Mouse (Mus musculus) limb, embryonic 14.5 days (tissue): ENCODE data around the gene Wdr54. TPM values are rescaled to one million over a fixed set of nuclear protein-coding genes. Genes with fewer than 3 reads are reported as not detected.

Experiments used
- ATAC-seq: fragments of 200-750 bp; cut with Nextera tagmentation; 2 replicates; pipeline ENCODE4 v1.8.0; 2017; ENCODE audit warnings: low read depth, moderate number of reproducible peaks, moderate TSS enrichment; ENCODE audit not compliant: low FRiP score
- DNase-seq: peaks from one replicate; pipeline ENCODE4 v3.0.0-alpha.2; 2015; ENCODE audit warnings: low spot score
- H3K27ac ChIP-seq: fragments of 300-500 bp; sonication (generic); replicated peaks from 2 replicates; pipeline ENCODE4 v1.5.1; 2014; ENCODE audit warnings: low read depth, mild to moderate bottlenecking, low read length, moderate library complexity, mixed read lengths
- H3K27me3 ChIP-seq: fragments of 300-500 bp; sonication (generic); 2 replicates; pipeline ENCODE4 v1.6.1; 2014; ENCODE audit warnings: low read length, mixed read lengths; ENCODE audit not compliant: control insufficient read depth, insufficient read depth
- H3K36me3 ChIP-seq: fragments of 300-500 bp; sonication (generic); 2 replicates; pipeline ENCODE4 v1.6.1; 2014; ENCODE audit warnings: mild to moderate bottlenecking, low read length, moderate library complexity, mixed read lengths; ENCODE audit not compliant: control insufficient read depth, insufficient read depth
- H3K4me1 ChIP-seq: fragments of 300-500 bp; sonication (generic); 2 replicates; pipeline ENCODE4 v1.6.1; 2014; ENCODE audit warnings: antibody characterized with exemption, low read length, mixed read lengths; ENCODE audit not compliant: control insufficient read depth, insufficient read depth
- H3K4me2 ChIP-seq: fragments of 300-500 bp; sonication (generic); replicated peaks from 2 replicates; pipeline ENCODE4 v1.6.1; 2014; ENCODE audit warnings: low read depth, mild to moderate bottlenecking, low read length, moderate library complexity; ENCODE audit not compliant: severe bottlenecking
- H3K4me3 ChIP-seq: fragments of 300-500 bp; sonication (generic); replicated peaks from 2 replicates; pipeline ENCODE4 v1.5.1; 2014; ENCODE audit warnings: low read length
- H3K9ac ChIP-seq: fragments of 300-500 bp; sonication (generic); 2 replicates; pipeline ENCODE4 v1.6.1; 2014; ENCODE audit warnings: mild to moderate bottlenecking, low read depth, low read length, moderate library complexity; ENCODE audit not compliant: severe bottlenecking
- H3K9me3 ChIP-seq: fragments of 300-500 bp; sonication (generic); 2 replicates; pipeline ENCODE4 v1.6.1; 2016; ENCODE audit warnings: low read length; ENCODE audit not compliant: control insufficient read depth
- POLR2A ChIP-seq: fragments of 200-500 bp; IDR thresholded peaks from 2 replicates; pipeline ENCODE4 v1.8.0; 2012; ENCODE audit warnings: inconsistent platforms, mild to moderate bottlenecking, moderate library complexity, borderline replicate concordance; ENCODE audit not compliant: insufficient read depth, insufficient read length; ENCODE audit errors: extremely low read depth
- WGBS: fragments of 180-500 bp; shearing (Covaris S2); extraction: QIAGEN DNeasy Blood & Tissue Kit; methylation state at CpG from one replicate; pipeline ENCODE4 v1.1.7; 2014; 5-methylcytosine and 5-hydroxymethylcytosine counted together
- polyA plus RNA-seq, 2 experiments: library from polyadenylated mRNA; depleted of rRNA in 1 of 2; stranded (reverse) in 1 of 2; unstranded in 1 of 2; fragments of >200 nt; fragmentation: Nextera tagmentation in 1 of 2; extraction: Ambion mirVana in 1 of 2; gene quantifications; 2 replicates each; pipeline versions ENCODE4 v1.2.1 to v1.2.3; 2012 to 2014

Gene Wdr54
- polyA plus RNA-seq, 2 experiments = 5.5 to 13.1 TPM

DNA sequence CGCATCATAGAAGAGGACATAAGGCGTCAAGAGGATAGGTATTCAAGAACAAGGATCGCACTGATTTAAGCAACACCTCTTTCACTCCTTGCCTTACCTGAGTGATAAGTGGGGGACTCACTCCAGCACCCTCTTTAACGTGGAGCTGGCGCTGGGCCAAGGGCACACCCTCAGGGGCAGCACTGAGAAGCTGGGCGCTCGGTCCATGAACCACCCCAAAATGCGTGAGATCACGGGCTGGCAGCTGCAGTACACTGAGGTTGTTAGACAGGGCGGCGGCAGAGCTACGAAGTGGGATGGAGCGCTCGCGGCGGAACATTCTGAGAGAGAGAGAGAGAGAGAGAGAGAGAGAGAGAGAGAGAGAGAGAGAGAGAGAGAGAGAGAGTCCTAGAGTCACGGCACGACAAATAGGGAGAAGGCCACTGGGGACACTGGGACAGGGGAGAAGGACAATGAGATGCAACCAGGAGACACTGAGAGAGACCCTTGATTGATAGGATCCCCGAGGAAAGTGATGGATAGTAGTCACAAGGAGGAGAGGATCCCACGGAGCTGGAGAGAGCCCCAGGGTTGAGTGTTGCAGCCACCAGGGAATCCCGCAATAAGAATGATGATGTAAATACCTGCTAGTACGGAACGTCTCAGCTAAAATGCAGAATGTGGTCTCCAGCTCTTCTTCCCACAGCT lies 502 bp downstream of the Wdr54 start:
- 0 out of 2 replicates have a peak, but pooled peaks cover 3% of the 10 kb centered on the region for H3K4me1 ChIP-seq
- peak; percentile 4; the same call in 1 of the 2 replicates for ATAC-seq
- DNase-seq = no peak
- H3K4me2 ChIP-seq = peak overlapping the region; percentile 87
- TF ChIP-seq POLR2A = 0 out of 2 replicates have a peak, but pooled peaks have one; percentile 10
- H3K9ac ChIP-seq = peak overlapping the region; percentile 54
- 6% methylated on average over 23 of the region's 23 CpGs for WGBS
- H3K4me3 ChIP-seq = peak overlapping the region; percentile 54
- H3K36me3 ChIP-seq = peaks cover 26% of the 10 kb centered on the region
- H3K9me3 ChIP-seq = no peaks in the 10 kb centered on the region
- H3K27ac ChIP-seq = no peak overlapping the region
- peaks cover 8% of the 10 kb centered on the region for H3K27me3 ChIP-seq

- no peak for TF ChIP-seq POLR2A
- Histone ChIP-seq H3K4me1 (0 out of 2 replicates have a peak, but pooled peaks cover 3% of the 10 kb centered on the region), H3K4me3 (no peak overlapping the region), H3K4me2 (no peak overlapping the region), H3K27me3 (no peaks in the 10 kb centered on the region), H3K9me3 (no peaks in the 10 kb centered on the region), H3K27ac (no peak overlapping the region), H3K36me3 (peaks cover 48% of the 10 kb centered on the region), H3K9ac (no peak overlapping the region)
- no peak for DNase-seq
- WGBS = 72% methylated on average over 5 of the region's 5 CpGs
- no peak for ATAC-seq
Measured at GRCm38 (mm10) chr6:83153485-83153884, 2.7 kb downstream of the Wdr54 start.

DNA sequence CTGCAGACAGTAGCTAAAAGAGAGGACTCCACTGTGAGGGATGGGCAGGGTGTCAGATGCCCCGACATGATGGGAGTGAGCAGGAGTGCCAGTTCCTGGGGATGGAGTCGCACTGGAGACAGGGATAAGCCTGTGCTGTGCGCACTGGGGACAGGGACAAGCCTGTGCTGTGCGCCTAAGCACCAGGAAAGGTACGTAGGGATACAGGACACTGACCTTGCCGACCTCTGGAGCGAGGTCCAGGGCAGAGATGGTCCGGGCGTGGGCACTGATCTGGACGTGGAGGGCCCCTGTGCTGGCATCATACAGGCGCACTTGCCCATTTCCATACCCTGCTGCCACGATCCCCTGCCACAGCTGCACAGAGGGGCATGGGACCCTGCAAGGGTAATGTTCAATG lies 3.2 kb downstream of the Wdr54 start:
- no peak for ATAC-seq
- 86% methylated on average over 12 of the region's 12 CpGs for WGBS
- Histone ChIP-seq H3K9ac (no peak overlapping the region), H3K4me1 (0 out of 2 replicates have a peak, but pooled peaks cover 3% of the 10 kb centered on the region), H3K27me3 (no peaks in the 10 kb centered on the region), H3K4me2 (no peak overlapping the region), H3K27ac (no peak overlapping the region), H3K4me3 (no peak overlapping the region), H3K9me3 (no peaks in the 10 kb centered on the region), H3K36me3 (peaks cover 52% of the 10 kb centered on the region)
- no peak for DNase-seq
- no peak for TF ChIP-seq POLR2A

DNA sequence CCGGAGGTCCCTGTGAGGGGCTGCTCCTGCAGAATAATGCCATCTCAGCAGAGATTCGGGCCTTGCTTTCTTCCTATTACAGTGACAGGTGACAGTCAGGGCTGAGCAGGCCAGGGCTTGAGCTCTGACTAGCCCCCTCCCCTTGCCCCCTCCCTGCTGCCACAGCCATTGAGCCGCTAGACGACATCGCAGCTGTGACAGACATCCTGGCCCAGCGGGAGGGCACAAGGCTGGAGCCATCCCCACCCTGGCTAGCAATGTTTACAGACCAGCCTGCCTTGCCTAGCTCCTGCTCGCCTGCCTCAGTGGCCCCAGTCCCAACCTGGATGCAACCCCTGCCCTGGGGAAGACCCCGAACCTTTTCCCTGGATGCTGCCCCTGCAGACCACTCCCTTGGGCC lies 4.5 kb downstream of the Wdr54 start:
- peaks cover 66% of the 10 kb centered on the region for H3K36me3 ChIP-seq
- TF ChIP-seq POLR2A = no peak

GRCm38 (mm10) chr6:83147280-83147679 lies 8.9 kb downstream of the Wdr54 start:
- Histone ChIP-seq H3K27ac (no peak overlapping the region), H3K4me2 (no peak overlapping the region), H3K4me3 (no peak overlapping the region), H3K9ac (no peak overlapping the region), H3K36me3 (peaks cover 72% of the 10 kb centered on the region), H3K27me3 (no peaks in the 10 kb centered on the region), H3K9me3 (no peaks in the 10 kb centered on the region), H3K4me1 (peaks cover 6% of the 10 kb centered on the region)
- WGBS = 52% methylated on average over 6 of the region's 7 CpGs
- DNase-seq = no peak
- ATAC-seq = no peak
- TF ChIP-seq POLR2A = no peak

More for the DNA sequence above, 4.5 kb downstream of the Wdr54 start:
- Histone ChIP-seq H3K9me3 (no peaks in the 10 kb centered on the region), H3K9ac (no peak overlapping the region), H3K4me1 (0 out of 2 replicates have a peak, but pooled peaks cover 3% of the 10 kb centered on the region), H3K27me3 (no peaks in the 10 kb centered on the region), H3K27ac (no peak overlapping the region), H3K4me2 (no peak overlapping the region), H3K4me3 (no peak overlapping the region)
- ATAC-seq = no peak
- no peak for DNase-seq
- WGBS = 52% methylated on average over 7 of the region's 8 CpGs

- peaks cover 15% of the 10 kb centered on the region for H3K4me1 ChIP-seq
Measured at GRCm38 (mm10) chr6:83145805-83146204, 10.4 kb downstream of the Wdr54 start.

More at GRCm38 (mm10) chr6:83145805-83146204, 10.4 kb downstream of the Wdr54 start:
- no peak for TF ChIP-seq POLR2A
- H3K9ac ChIP-seq = peak overlapping the region; percentile 25; the same call in 1 of the 2 replicates
- no peak overlapping the region for H3K27ac ChIP-seq
- DNase-seq (no peak), ATAC-seq (no peak)
- H3K4me3 ChIP-seq = no peak overlapping the region
- no peaks in the 10 kb centered on the region for H3K27me3 ChIP-seq
- H3K4me2 ChIP-seq = no peak overlapping the region
- H3K36me3 ChIP-seq = peaks cover 59% of the 10 kb centered on the region
- H3K9me3 ChIP-seq = no peaks in the 10 kb centered on the region
- WGBS = 54% methylated on average over 8 of the region's 9 CpGs
